Mouse (Mus musculus): Measurements from ENCODE around the gene Minos1. TPM values are rescaled to one million over a fixed set of nuclear protein-coding genes. Genes with fewer than 3 reads are reported as not detected.

Gene Minos1
- polyA plus RNA-seq, 1 experiment from 2014 or later: 514 TPM

- Histone ChIP-seq H3K9ac (no peak overlapping the region), H3K36me3 (no peaks in the 10 kb centered on the region), H3K4me3 (replicated peaks) (no peak overlapping the region), H3K27me3 (replicated peaks) (no peaks in the 10 kb centered on the region), H3K4me1 (no peaks in the 10 kb centered on the region; the same call in 1 of the 2 replicates), H3K9me3 (no peaks in the 10 kb centered on the region), H3K27ac (no peak overlapping the region), H3K4me2 (no peak overlapping the region)
- 71% methylated on average over 8 of the region's 8 CpGs for WGBS
- no peak for ATAC-seq (ENCODE audit: insufficient read depth, low FRiP score, low read depth)
Measured at GRCm38 (mm10) chr4:139166244-139166643, 35.3 kb upstream of the Minos1 start.

- no peak overlapping the region for H3K4me2 ChIP-seq
- ATAC-seq (ENCODE audit: insufficient read depth, low FRiP score, low read depth): no peak
- H3K27ac ChIP-seq: no peak overlapping the region
- no peaks in the 10 kb centered on the region for H3K9me3 ChIP-seq
- no peak overlapping the region for H3K9ac ChIP-seq
- H3K4me1 ChIP-seq: no peaks in the 10 kb centered on the region
- H3K4me3 ChIP-seq (replicated peaks): no peak overlapping the region
- no peaks in the 10 kb centered on the region for H3K36me3 ChIP-seq
- WGBS: 76% methylated on average over 8 of the region's 8 CpGs
- H3K27me3 ChIP-seq (replicated peaks): no peaks in the 10 kb centered on the region
Measured at GRCm38 (mm10) chr4:139165259-139165658, 34.3 kb upstream of the Minos1 start.

- Histone ChIP-seq H3K36me3 (no peaks in the 10 kb centered on the region), H3K9ac (no peak overlapping the region)
Measured at GRCm38 (mm10) chr4:139164082-139164481, 33.2 kb upstream of the Minos1 start.

GRCm38 (mm10) chr4:139161076-139161475 lies 30.2 kb upstream of the Minos1 start:
- no peaks in the 10 kb centered on the region for H3K4me1 ChIP-seq
- H3K27ac ChIP-seq: no peak overlapping the region
- ATAC-seq (ENCODE audit: insufficient read depth, low FRiP score, low read depth): no peak
- H3K36me3 ChIP-seq: no peaks in the 10 kb centered on the region
- WGBS: 68% methylated on average over 2 of the region's 2 CpGs
- H3K27me3 ChIP-seq (replicated peaks): no peaks in the 10 kb centered on the region
- H3K4me2 ChIP-seq: no peak overlapping the region
- H3K9ac ChIP-seq: no peak overlapping the region
- no peak overlapping the region for H3K4me3 ChIP-seq (replicated peaks)
- no peaks in the 10 kb centered on the region for H3K9me3 ChIP-seq

More at GRCm38 (mm10) chr4:139164082-139164481, 33.2 kb upstream of the Minos1 start:
- H3K4me1 ChIP-seq: no peaks in the 10 kb centered on the region
- no peak overlapping the region for H3K27ac ChIP-seq
- 82% methylated on average over 6 of the region's 6 CpGs for WGBS
- no peak overlapping the region for H3K4me3 ChIP-seq (replicated peaks)
- H3K27me3 ChIP-seq (replicated peaks): no peaks in the 10 kb centered on the region
- H3K9me3 ChIP-seq: no peaks in the 10 kb centered on the region
- ATAC-seq (ENCODE audit: insufficient read depth, low FRiP score, low read depth): no peak
- H3K4me2 ChIP-seq: no peak overlapping the region

DNA sequence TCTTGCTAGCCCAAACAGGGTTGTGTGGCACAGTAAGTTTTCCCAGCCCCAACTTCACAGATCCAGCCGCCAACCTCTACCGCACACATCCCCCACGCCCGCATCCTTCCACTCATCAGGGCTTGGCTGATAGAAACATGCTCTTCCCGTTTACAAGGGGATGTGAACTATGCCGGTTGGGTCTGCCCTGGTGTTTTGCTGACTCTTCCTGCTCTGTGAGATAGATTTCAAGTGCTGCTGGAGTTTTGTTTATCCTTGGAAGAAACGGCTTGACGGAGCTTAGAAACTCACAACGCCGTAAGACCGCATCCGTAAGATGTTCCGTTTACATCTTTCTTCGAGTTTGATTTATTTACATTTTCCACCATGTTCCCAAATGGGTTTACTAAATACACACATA lies 27.4 kb upstream of the Minos1 start:
- no peak for ATAC-seq (ENCODE audit: insufficient read depth, low FRiP score, low read depth)
- Histone ChIP-seq H3K9ac (no peak overlapping the region), H3K27me3 (replicated peaks) (no peaks in the 10 kb centered on the region), H3K4me1 (no peaks in the 10 kb centered on the region), H3K4me3 (replicated peaks) (no peak overlapping the region), H3K9me3 (no peaks in the 10 kb centered on the region), H3K4me2 (peak overlapping the region; percentile 29), H3K27ac (0 out of 2 replicates have a peak overlapping the region, but pooled peaks have one; percentile 11), H3K36me3 (no peaks in the 10 kb centered on the region)
- WGBS: 39% methylated on average over 14 of the region's 14 CpGs

GRCm38 (mm10) chr4:139156538-139156937 lies 25.6 kb upstream of the Minos1 start:
- WGBS: 82% methylated on average over 6 of the region's 6 CpGs
- no peak overlapping the region for H3K27ac ChIP-seq
- no peaks in the 10 kb centered on the region for H3K4me1 ChIP-seq
- no peaks in the 10 kb centered on the region for H3K27me3 ChIP-seq (replicated peaks)
- no peak for ATAC-seq (ENCODE audit: insufficient read depth, low FRiP score, low read depth)
- no peak overlapping the region for H3K9ac ChIP-seq
- H3K4me3 ChIP-seq (replicated peaks): no peak overlapping the region
- no peak overlapping the region for H3K4me2 ChIP-seq
- H3K36me3 ChIP-seq: no peaks in the 10 kb centered on the region
- no peaks in the 10 kb centered on the region for H3K9me3 ChIP-seq

GRCm38 (mm10) chr4:139154576-139155307 lies 23.8 kb upstream of the Minos1 start:
- no peak overlapping the region for H3K9ac ChIP-seq
- 71% methylated on average over 20 of the region's 20 CpGs for WGBS

GRCm38 (mm10) chr4:139151370-139151769 lies 20.5 kb upstream of the Minos1 start:
- no peak overlapping the region for H3K27ac ChIP-seq
- WGBS: 70% methylated on average over 6 of the region's 6 CpGs

More at GRCm38 (mm10) chr4:139154576-139155307, 23.8 kb upstream of the Minos1 start:
- Histone ChIP-seq H3K4me3 (replicated peaks) (no peak overlapping the region), H3K4me2 (no peak overlapping the region), H3K27me3 (replicated peaks) (no peaks in the 10 kb centered on the region), H3K27ac (no peak overlapping the region), H3K36me3 (no peaks in the 10 kb centered on the region), H3K4me1 (no peaks in the 10 kb centered on the region), H3K9me3 (no peaks in the 10 kb centered on the region)
- ATAC-seq (ENCODE audit: insufficient read depth, low FRiP score, low read depth): no peak

GRCm38 (mm10) chr4:139146760-139147159 lies 15.8 kb upstream of the Minos1 start:
- Histone ChIP-seq H3K36me3 (no peaks in the 10 kb centered on the region), H3K4me3 (replicated peaks) (no peak overlapping the region), H3K4me2 (no peak overlapping the region), H3K9me3 (0 out of 2 replicates have a peak, but pooled peaks cover 5% of the 10 kb centered on the region), H3K27me3 (replicated peaks) (no peaks in the 10 kb centered on the region), H3K27ac (no peak overlapping the region), H3K4me1 (no peaks in the 10 kb centered on the region), H3K9ac (no peak overlapping the region)
- ATAC-seq (ENCODE audit: insufficient read depth, low FRiP score, low read depth): no peak
- 74% methylated on average over 5 of the region's 5 CpGs for WGBS

More at GRCm38 (mm10) chr4:139151370-139151769, 20.5 kb upstream of the Minos1 start:
- Histone ChIP-seq H3K4me2 (no peak overlapping the region), H3K4me1 (no peaks in the 10 kb centered on the region), H3K9me3 (0 out of 2 replicates have a peak, but pooled peaks cover 5% of the 10 kb centered on the region), H3K27me3 (replicated peaks) (no peaks in the 10 kb centered on the region), H3K9ac (no peak overlapping the region), H3K4me3 (replicated peaks) (no peak overlapping the region), H3K36me3 (no peaks in the 10 kb centered on the region)
- no peak for ATAC-seq (ENCODE audit: insufficient read depth, low FRiP score, low read depth)

- no peak overlapping the region for H3K9ac ChIP-seq
- no peak overlapping the region for H3K27ac ChIP-seq
- no peak overlapping the region for H3K4me3 ChIP-seq (replicated peaks)
- H3K9me3 ChIP-seq: 0 out of 2 replicates have a peak, but pooled peaks cover 5% of the 10 kb centered on the region
- H3K36me3 ChIP-seq: no peaks in the 10 kb centered on the region
- H3K4me2 ChIP-seq: no peak overlapping the region
- H3K4me1 ChIP-seq: no peaks in the 10 kb centered on the region
- no peaks in the 10 kb centered on the region for H3K27me3 ChIP-seq (replicated peaks)
- 93% methylated on average over 11 of the region's 11 CpGs for WGBS
- ATAC-seq (ENCODE audit: insufficient read depth, low FRiP score, low read depth): no peak
Measured at GRCm38 (mm10) chr4:139145156-139145555, 14.2 kb upstream of the Minos1 start.

GRCm38 (mm10) chr4:139144577-139144976 lies 13.7 kb upstream of the Minos1 start:
- WGBS: 94% methylated on average over 4 of the region's 4 CpGs
- Histone ChIP-seq H3K4me1 (no peaks in the 10 kb centered on the region), H3K4me2 (no peak overlapping the region), H3K9me3 (0 out of 2 replicates have a peak, but pooled peaks cover 5% of the 10 kb centered on the region), H3K27ac (no peak overlapping the region), H3K27me3 (replicated peaks) (no peaks in the 10 kb centered on the region), H3K4me3 (replicated peaks) (no peak overlapping the region), H3K9ac (no peak overlapping the region), H3K36me3 (no peaks in the 10 kb centered on the region)
- ATAC-seq (ENCODE audit: insufficient read depth, low FRiP score, low read depth): no peak

DNA sequence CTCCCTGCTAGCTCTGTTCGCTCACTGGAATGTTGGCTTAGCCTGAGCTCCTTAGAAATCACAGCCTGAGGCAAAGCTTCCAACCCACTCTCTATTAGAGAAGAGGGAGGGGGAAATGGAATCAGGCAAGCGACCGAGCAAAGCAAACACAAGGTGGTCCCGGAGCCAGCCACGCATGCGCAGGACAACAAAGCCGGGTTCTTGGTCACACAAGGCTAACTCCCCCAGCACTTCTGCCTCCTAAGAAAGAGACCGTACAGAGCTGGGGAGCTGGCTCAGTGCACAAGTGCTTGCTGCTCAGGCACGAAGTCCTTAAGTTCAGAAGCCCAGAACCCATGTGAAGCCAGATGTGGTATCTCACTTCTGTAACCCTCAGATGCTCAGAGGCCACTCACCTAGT lies 12.1 kb upstream of the Minos1 start:
- Histone ChIP-seq H3K9ac (no peak overlapping the region), H3K27ac (no peak overlapping the region), H3K4me1 (no peaks in the 10 kb centered on the region), H3K4me2 (peak overlapping the region; percentile 11; the same call in 1 of the 2 replicates), H3K4me3 (replicated peaks) (no peak overlapping the region), H3K9me3 (0 out of 2 replicates have a peak, but pooled peaks cover 1% of the 10 kb centered on the region), H3K36me3 (no peaks in the 10 kb centered on the region), H3K27me3 (replicated peaks) (no peaks in the 10 kb centered on the region)
- ATAC-seq (ENCODE audit: insufficient read depth, low FRiP score, low read depth): no peak
- 43% methylated on average over 9 of the region's 9 CpGs for WGBS

Measured in stomach, embryonic 15.5 days (tissue).